Mouse (Mus musculus) cortical plate, adult 2 months (tissue): ENCODE data around the gene Pdcd2l. TPM values are rescaled to one million over a fixed set of nuclear protein-coding genes. Genes with fewer than 3 reads are reported as not detected.
A peak's percentile ranks its signal among the peaks of the same experiment; 100 is the strongest.

Experiments
- H3K27ac ChIP-seq: fragments of 200-500 bp; 2 replicates; pipeline ENCODE4 v1.5.1; 2012; ENCODE audit warnings: low read length, control low read depth, inconsistent platforms; ENCODE audit not compliant: insufficient read depth
- H3K4me1 ChIP-seq: fragments of 200-500 bp; 2 replicates; pipeline ENCODE4 v1.6.1; 2011; ENCODE audit warnings: low read length; ENCODE audit not compliant: control insufficient read depth, insufficient read depth
- H3K4me3 ChIP-seq: fragments of 200-500 bp; 2 replicates; pipeline ENCODE4 v1.5.1; 2011; ENCODE audit warnings: mild to moderate bottlenecking, low read length, control low read depth; ENCODE audit not compliant: insufficient read depth
- CTCF ChIP-seq: fragments of 200-500 bp; IDR thresholded peaks from 2 replicates; pipeline ENCODE4 v1.5.1; 2011; ENCODE audit warnings: mild to moderate bottlenecking, control low read depth, low read length; ENCODE audit not compliant: insufficient read depth; ENCODE audit errors: extremely low read depth
- POLR2A ChIP-seq: fragments of 200-500 bp; IDR thresholded peaks from 2 replicates; pipeline ENCODE4 v1.6.1; 2011; ENCODE audit warnings: mild to moderate bottlenecking, low read length, control low read depth; ENCODE audit not compliant: insufficient read depth; ENCODE audit errors: extremely low read depth
- polyA plus RNA-seq: library from polyadenylated mRNA; depleted of rRNA; stranded (reverse); fragments of >200 nt; gene quantifications from 2 replicates; pipeline ENCODE4 v1.2.3, GENCODE M21; 2012

Pdcd2l gene
- polyA plus RNA-seq, 1 experiment = 30.5 TPM

GRCm38 (mm10) chr7:34229691-34230111 lies 33.2 kb upstream of the Pdcd2l start:
- Histone ChIP-seq H3K27ac (peak overlapping the region; percentile 78), H3K4me3 (peak overlapping the region; percentile 73), H3K4me1 (peaks cover 18% of the 10 kb centered on the region)
- TF ChIP-seq CTCF = no peak
- no peak for TF ChIP-seq POLR2A

DNA sequence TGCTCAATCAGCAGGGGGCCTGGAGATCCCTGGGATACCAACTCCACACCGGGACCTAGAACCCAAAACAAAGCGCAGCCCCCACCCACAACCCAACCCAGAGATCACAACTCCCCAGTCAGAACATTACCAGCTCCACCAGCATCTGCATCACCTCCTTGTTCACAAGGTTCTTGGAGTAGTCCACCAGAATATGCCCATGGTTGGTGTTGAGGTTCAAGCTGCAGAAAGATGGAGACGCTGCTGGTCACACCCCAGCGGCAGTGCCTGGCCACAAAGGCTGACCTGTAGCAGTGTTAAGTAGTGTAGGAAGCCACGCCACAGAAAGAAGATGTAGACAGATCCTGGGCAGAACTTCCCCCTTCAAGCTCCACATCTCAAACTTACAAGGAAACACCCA lies 32.7 kb upstream of the Pdcd2l start:
- H3K27ac ChIP-seq = 0 out of 2 replicates have a peak overlapping the region, but pooled peaks have one; percentile 78
- H3K4me1 ChIP-seq = peaks cover 18% of the 10 kb centered on the region

DNA sequence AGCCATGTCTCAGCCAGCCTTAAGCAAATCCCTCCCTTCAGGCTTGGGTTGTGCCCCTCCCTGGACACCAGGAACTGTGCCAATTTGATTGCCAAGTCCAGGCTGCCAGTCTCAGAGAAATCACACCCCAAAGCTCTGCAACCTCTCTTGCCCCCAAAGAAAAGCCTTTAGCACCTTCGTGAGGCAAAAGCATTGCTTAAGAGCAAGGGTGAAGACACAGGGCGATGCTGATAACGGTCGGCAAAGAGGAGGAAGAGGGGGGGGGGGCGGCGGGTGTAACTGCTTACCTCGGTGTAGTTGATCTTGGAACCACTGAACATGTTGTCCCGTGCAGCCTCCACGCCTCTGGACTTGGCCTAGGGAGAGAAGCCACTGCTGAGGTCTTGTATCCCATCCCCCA lies 32.2 kb upstream of the Pdcd2l start:
- peaks cover 18% of the 10 kb centered on the region for H3K4me1 ChIP-seq
- TF ChIP-seq CTCF = no peak
- no peak for TF ChIP-seq POLR2A
- peak overlapping the region; percentile 73 for H3K4me3 ChIP-seq
- no peak overlapping the region for H3K27ac ChIP-seq

More for the DNA sequence above, 32.7 kb upstream of the Pdcd2l start:
- H3K4me3 ChIP-seq = peak overlapping the region; percentile 73
- TF ChIP-seq CTCF (no peak), POLR2A (no peak)

DNA sequence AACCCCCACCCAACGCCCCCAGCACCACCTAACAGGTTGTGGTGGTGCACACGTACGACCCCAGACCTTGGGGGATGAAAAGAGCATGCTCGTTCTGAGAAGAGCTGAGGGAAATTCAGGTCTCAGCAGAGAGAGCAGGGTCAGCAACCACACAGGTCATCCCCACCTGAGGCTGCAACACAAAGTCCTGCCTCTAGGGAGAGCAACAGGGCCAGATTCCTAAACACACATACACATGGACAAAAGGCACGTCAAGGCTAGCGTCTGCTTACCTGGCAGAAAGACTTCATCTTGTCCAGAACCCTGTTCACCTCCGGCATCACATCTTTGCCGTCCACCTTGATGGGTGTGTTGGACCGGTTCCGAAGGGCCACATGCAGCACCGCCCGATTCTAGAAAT lies 30.4 kb upstream of the Pdcd2l start:
- TF ChIP-seq POLR2A (no peak), CTCF (peak; percentile 14; the same call in 1 of the 2 replicates)
- Histone ChIP-seq H3K4me1 (peaks cover 17% of the 10 kb centered on the region), H3K4me3 (peak overlapping the region; percentile 12; the same call in 1 of the 2 replicates), H3K27ac (no peak overlapping the region)

GRCm38 (mm10) chr7:34226086-34226485 lies 29.6 kb upstream of the Pdcd2l start:
- H3K4me3 ChIP-seq = peak overlapping the region; percentile 12; the same call in 1 of the 2 replicates
- H3K27ac ChIP-seq = no peak overlapping the region
- 0 out of 2 replicates have a peak, but pooled peaks have one; percentile 33 for TF ChIP-seq POLR2A
- no peak for TF ChIP-seq CTCF
- H3K4me1 ChIP-seq = peaks cover 17% of the 10 kb centered on the region

GRCm38 (mm10) chr7:34224308-34224707 lies 27.8 kb upstream of the Pdcd2l start:
- H3K4me1 ChIP-seq = peaks cover 17% of the 10 kb centered on the region
- no peak overlapping the region for H3K4me3 ChIP-seq
- TF ChIP-seq CTCF (no peak), POLR2A (no peak)
- no peak overlapping the region for H3K27ac ChIP-seq

- no peak overlapping the region for H3K27ac ChIP-seq
- peaks cover 13% of the 10 kb centered on the region for H3K4me1 ChIP-seq
- no peak overlapping the region for H3K4me3 ChIP-seq
- TF ChIP-seq POLR2A (no peak), CTCF (no peak)
These were observed 25.9 kb upstream of the Pdcd2l start for GRCm38 (mm10) chr7:34222340-34222739.

GRCm38 (mm10) chr7:34221594-34222250 lies 25.3 kb upstream of the Pdcd2l start:
- no peak overlapping the region for H3K4me3 ChIP-seq
- peaks cover 6% of the 10 kb centered on the region for H3K4me1 ChIP-seq
- no peak overlapping the region for H3K27ac ChIP-seq
- no peak for TF ChIP-seq CTCF

DNA sequence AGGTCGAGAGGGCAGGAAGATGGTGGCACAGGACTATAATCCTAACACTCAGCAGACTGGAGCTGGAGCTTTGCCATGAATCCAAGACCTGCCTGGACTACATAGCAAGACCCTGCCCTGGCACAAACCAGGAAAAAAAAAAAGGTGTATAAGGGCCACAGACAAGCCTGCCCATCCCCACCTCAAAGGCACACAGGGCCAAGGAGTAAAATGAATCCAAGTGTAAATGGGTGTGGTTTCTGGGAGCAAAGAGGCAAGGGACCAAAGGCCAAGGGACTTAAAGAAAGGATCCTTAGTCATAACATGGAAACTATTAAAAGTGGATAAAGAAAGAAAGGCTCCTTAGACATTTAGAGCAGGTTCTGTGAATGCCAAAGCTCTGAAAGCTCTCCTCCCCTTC lies 22.0 kb upstream of the Pdcd2l start:
- Histone ChIP-seq H3K27ac (no peak overlapping the region), H3K4me1 (no peaks in the 10 kb centered on the region; the same call in 1 of the 2 replicates), H3K4me3 (no peak overlapping the region)
- TF ChIP-seq CTCF = no peak
- TF ChIP-seq POLR2A = no peak

DNA sequence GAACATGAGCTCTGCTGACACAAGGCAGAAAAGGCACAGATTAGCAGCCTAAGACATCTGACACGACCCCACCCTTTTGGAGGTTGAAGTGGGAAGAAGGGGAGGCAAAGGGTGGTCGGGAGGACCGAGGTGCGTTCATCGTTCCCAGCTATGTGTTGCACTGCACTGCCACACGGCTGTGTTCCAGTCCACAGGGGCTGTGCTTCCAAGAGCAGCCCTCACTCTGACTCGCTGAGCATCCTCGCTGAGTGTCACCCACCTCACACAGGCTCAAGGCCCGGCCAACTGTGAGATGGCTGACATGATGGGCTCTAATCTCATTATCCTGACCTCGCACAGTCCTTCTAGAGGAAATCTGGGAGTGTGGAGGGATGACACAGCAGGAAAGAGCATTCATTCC lies 20.0 kb upstream of the Pdcd2l start:
- Histone ChIP-seq H3K4me3 (no peak overlapping the region), H3K27ac (no peak overlapping the region), H3K4me1 (no peaks in the 10 kb centered on the region; the same call in 1 of the 2 replicates)
- TF ChIP-seq POLR2A = no peak
- no peak for TF ChIP-seq CTCF

- no peak overlapping the region for H3K4me3 ChIP-seq
- no peak for TF ChIP-seq POLR2A
- TF ChIP-seq CTCF = no peak
- no peak overlapping the region for H3K27ac ChIP-seq
- H3K4me1 ChIP-seq = no peaks in the 10 kb centered on the region; the same call in 1 of the 2 replicates
These were observed 19.0 kb upstream of the Pdcd2l start for GRCm38 (mm10) chr7:34215481-34215880.
